Mouse (Mus musculus) E14TG2a.4 (cell line): ENCODE data around the gene Naa38.

Experiments
- CTCF ChIP-seq: conservative IDR thresholded peaks from 2 replicates; pipeline ENCODE4 v1.5.1; 2014; ENCODE audit warnings: low read length
- NANOG ChIP-seq: IDR thresholded peaks from 2 replicates; pipeline ENCODE4 v1.6.1; 2014; ENCODE audit warnings: borderline replicate concordance, low read length, mixed read lengths

DNA sequence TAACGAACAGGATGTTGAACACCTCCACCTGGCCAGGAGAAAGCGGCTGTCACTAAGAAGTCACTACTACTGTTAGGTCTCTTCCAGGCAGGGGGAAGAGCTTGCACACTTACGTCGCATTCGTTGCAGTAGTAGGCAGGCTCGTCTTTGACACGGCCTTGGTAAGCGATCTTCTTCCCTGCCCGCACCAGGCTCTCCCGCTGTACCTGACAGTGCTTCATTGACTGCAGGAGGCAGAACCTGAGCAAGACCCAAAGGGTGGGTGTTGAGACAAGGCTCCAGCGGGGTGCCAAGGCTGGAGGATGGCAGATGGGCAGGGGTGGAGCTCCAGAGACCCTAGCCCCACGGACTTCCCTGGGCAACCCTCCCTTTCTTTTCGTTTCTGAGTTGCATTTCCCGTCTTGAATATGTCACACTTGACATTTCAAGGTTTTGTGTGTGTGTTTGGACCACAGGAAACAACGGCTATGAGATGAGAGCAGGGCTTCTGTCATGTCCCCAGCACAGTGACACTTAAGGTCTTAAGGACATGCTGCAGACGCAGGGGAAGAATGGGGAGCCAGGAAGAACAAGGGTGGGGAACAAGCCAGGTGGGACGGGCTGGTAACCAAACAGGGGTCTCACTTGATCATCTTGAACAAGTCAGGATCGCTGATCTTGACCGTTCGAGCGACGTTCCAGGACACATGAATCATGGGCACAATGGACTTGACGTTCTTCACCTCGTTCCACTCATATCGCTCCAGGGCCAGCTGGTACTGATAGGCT, 5.0 kb downstream of the Naa38 start:
- no peak for TF ChIP-seq CTCF
- no peak for TF ChIP-seq NANOG
